Mouse (Mus musculus) bone marrow, adult 2 months (tissue): ENCODE results near the gene Pigu. TPM values are rescaled to one million over a fixed set of nuclear protein-coding genes. Genes with fewer than 3 reads are reported as not detected.

Experiments
- H3K27ac ChIP-seq: fragments of 200-500 bp; 2 replicates; pipeline ENCODE4 v1.5.1; 2012; ENCODE audit warnings: low read depth, mild to moderate bottlenecking, control low read depth, inconsistent platforms, low read length; ENCODE audit not compliant: control insufficient read depth, poor library complexity, insufficient read depth
- H3K4me1 ChIP-seq: fragments of 200-500 bp; 2 replicates; pipeline ENCODE4 v1.6.1; 2011; ENCODE audit warnings: low read length; ENCODE audit not compliant: control insufficient read depth, insufficient read depth
- H3K4me3 ChIP-seq: fragments of 200-500 bp; replicated peaks from 2 replicates; pipeline ENCODE3; 2011; ENCODE audit warnings: mild to moderate bottlenecking, low read depth, low read length, control low read depth; ENCODE audit not compliant: control insufficient read depth
- CTCF ChIP-seq: fragments of 200-500 bp; IDR thresholded peaks from 2 replicates; pipeline ENCODE4 v1.5.1; 2011; ENCODE audit warnings: low read length, control low read depth; ENCODE audit not compliant: control insufficient read depth, insufficient read depth
- POLR2A ChIP-seq: fragments of 200-500 bp; IDR thresholded peaks from 2 replicates; pipeline ENCODE4 v1.6.1; 2011; ENCODE audit warnings: low read depth, mild to moderate bottlenecking, control low read depth, low read length, borderline replicate concordance; ENCODE audit not compliant: control insufficient read depth
- WGBS: fragments of 180-500 bp; shearing (Covaris S2); methylation state at CpG from one replicate; pipeline ENCODE4 v1.1.7; 2018; 5-methylcytosine and 5-hydroxymethylcytosine counted together
- polyA plus RNA-seq: library from polyadenylated mRNA; stranded (reverse); fragments of >200 nt; gene quantifications from 2 replicates; pipeline ENCODE4 v1.2.4, GENCODE M21; 2011; ENCODE audit warnings: low replicate concordance; ENCODE audit not compliant: missing spikeins, insufficient read depth, insufficient read length

Gene Pigu
- polyA plus RNA-seq, 1 experiment = 14.6 TPM

DNA sequence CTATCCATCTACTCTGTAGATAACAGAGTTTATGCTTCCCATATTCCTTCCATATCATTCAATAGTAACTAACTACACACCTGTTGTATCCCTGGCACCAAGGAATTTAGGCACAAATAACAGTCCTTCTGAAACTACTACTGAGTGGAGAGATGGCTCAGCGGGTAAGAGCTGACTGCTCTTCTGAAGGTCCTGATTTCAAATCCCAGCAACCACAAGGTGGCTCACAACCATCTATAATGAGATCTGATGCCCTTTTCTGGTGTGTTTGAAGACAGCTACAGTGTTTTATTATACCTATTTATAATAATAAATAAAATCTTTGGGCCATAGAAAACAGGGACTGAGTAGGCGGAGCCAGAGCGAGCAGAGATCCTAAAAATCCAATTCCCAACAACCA lies 2.8 kb downstream of the Pigu start:
- H3K27ac ChIP-seq = no peak overlapping the region
- TF ChIP-seq CTCF = no peak
- TF ChIP-seq POLR2A = no peak
- no peak overlapping the region for H3K4me3 ChIP-seq
- WGBS = 85% methylated on average over 3 of the region's 3 CpGs
- no peaks in the 10 kb centered on the region; the same call in 1 of the 2 replicates for H3K4me1 ChIP-seq

DNA sequence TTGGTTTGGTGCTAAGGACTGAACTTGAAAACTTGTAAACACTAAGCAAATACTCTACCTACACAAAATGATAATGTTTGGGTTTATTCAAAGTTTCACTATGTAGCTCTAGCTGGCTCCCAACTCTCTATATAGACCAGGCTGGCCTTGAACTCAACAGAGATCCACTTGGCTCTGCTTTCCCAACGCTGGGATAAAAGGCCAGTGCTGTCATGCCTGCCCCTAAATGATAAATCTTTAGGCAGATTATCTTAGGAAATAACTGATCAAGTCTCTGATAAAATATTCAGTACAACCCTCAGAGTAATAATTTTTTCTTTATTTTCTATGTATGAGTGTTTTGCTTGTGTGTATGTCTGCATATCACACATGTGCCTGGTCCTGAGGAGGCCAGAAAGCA lies 10.6 kb downstream of the Pigu start:
- no peak for TF ChIP-seq CTCF
- no peak for TF ChIP-seq POLR2A
- H3K27ac ChIP-seq = no peak overlapping the region
- 69% methylated on average over 1 of the region's 1 CpGs for WGBS
- no peak overlapping the region for H3K4me3 ChIP-seq
- H3K4me1 ChIP-seq = no peaks in the 10 kb centered on the region

DNA sequence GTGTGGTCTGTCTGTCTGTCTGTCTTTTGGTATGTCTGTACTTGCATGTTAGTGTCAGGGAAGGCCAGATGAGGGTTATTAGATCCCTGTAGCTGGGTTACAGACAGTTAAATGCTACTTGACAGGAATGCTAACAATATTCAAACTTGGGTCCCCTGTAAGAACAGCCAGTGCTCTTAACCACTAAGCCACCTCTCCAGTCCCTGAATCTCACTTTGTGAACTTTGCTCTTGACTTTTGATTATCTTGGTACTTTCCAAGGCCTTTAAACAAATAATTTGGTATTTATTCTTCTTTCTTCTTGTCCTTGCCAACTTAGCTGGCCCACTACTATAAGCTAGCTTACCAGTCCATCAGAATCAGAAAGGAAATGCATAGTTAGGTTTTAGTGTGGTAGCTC lies 17.1 kb downstream of the Pigu start:
- Histone ChIP-seq H3K4me3 (no peak overlapping the region), H3K4me1 (no peaks in the 10 kb centered on the region), H3K27ac (no peak overlapping the region)
- TF ChIP-seq CTCF (no peak), POLR2A (no peak)

- 90% methylated on average over 3 of the region's 3 CpGs for WGBS
- no peak overlapping the region for H3K4me3 ChIP-seq
- H3K4me1 ChIP-seq = no peaks in the 10 kb centered on the region
- TF ChIP-seq CTCF = no peak
- TF ChIP-seq POLR2A = no peak
- no peak overlapping the region for H3K27ac ChIP-seq
These were observed 21.0 kb downstream of the Pigu start for GRCm38 (mm10) chr2:155336254-155336653.

GRCm38 (mm10) chr2:155335231-155335630 lies 22.0 kb downstream of the Pigu start:
- WGBS = 86% methylated on average over 1 of the region's 1 CpGs
- TF ChIP-seq POLR2A = no peak
- no peak for TF ChIP-seq CTCF
- H3K4me3 ChIP-seq = no peak overlapping the region
- H3K27ac ChIP-seq = no peak overlapping the region
- no peaks in the 10 kb centered on the region for H3K4me1 ChIP-seq

GRCm38 (mm10) chr2:155333421-155333820 lies 23.8 kb downstream of the Pigu start:
- 92% methylated on average over 1 of the region's 1 CpGs for WGBS
- Histone ChIP-seq H3K4me1 (no peaks in the 10 kb centered on the region), H3K4me3 (no peak overlapping the region), H3K27ac (no peak overlapping the region)
- TF ChIP-seq CTCF (no peak), POLR2A (no peak)

GRCm38 (mm10) chr2:155331351-155331750 lies 25.9 kb downstream of the Pigu start:
- Histone ChIP-seq H3K4me3 (no peak overlapping the region), H3K27ac (no peak overlapping the region), H3K4me1 (no peaks in the 10 kb centered on the region)
- WGBS = 92% methylated on average over 4 of the region's 4 CpGs
- TF ChIP-seq CTCF (no peak), POLR2A (no peak)

DNA sequence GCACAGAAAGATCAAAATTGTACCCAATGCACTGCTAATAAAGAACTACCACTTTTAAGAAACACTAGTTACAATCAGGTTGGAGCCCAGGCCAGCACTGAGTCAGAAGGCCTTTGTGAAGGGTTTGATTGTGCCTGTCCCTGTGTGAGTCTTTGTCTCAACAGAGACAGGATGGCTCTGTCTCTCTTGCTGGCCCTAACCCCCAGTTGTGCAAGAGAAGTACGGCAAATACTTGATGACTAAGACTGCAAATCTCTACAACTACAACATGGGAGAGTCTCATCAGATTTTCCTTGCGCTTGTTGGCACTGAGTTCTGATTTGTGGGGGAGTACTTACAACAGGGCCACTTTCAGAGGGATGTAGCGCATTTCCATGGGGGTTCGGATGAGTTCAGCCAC lies 26.4 kb downstream of the Pigu start:
- 71% methylated on average over 4 of the region's 4 CpGs for WGBS
- Histone ChIP-seq H3K4me3 (no peak overlapping the region), H3K4me1 (no peaks in the 10 kb centered on the region), H3K27ac (no peak overlapping the region)
- TF ChIP-seq CTCF (no peak), POLR2A (no peak)

DNA sequence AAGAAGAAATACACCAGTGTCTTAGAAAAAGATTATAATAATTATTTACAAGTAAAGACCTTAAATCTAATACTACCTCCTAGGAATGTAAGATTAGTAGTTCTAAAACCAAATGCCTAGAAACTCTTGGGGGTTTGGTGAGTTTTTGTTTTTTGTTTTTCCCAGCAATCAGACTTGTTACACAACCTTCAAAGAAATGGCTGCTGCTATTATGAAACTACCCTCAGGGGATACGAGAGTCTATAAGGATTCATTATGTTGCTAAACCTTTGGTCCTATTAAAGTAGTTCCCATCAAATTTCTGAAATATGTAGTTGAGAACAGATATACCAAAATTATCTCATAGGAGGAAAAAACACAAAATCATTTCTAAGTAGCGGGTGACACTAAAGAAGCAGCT lies 27.5 kb downstream of the Pigu start:
- no peaks in the 10 kb centered on the region for H3K4me1 ChIP-seq
- no peak overlapping the region for H3K4me3 ChIP-seq
- H3K27ac ChIP-seq = no peak overlapping the region
- no peak for TF ChIP-seq POLR2A
- no peak for TF ChIP-seq CTCF
- 67% methylated on average over 2 of the region's 2 CpGs for WGBS
